Mouse (Mus musculus): ENCODE results near the gene Cpm.

Cpm gene

GRCm38 (mm10) chr10:117688204-117689151 lies 59.2 kb downstream of the Cpm start:
- peak; percentile 72 for DNase-seq (ENCODE audit: low read depth)

- no peak for DNase-seq (ENCODE audit: low read depth)
These were observed 60.2 kb downstream of the Cpm start for GRCm38 (mm10) chr10:117689297-117690100.

- no peak for DNase-seq (ENCODE audit: low read depth)
These were observed 60.7 kb downstream of the Cpm start for GRCm38 (mm10) chr10:117690101-117690352.

GRCm38 (mm10) chr10:117690770-117691296 lies 61.5 kb downstream of the Cpm start:
- no peak for DNase-seq (ENCODE audit: low read depth)

GRCm38 (mm10) chr10:117691389-117691968 lies 62.2 kb downstream of the Cpm start:
- no peak for DNase-seq (ENCODE audit: low read depth)

GRCm38 (mm10) chr10:117692173-117692572 lies 62.9 kb downstream of the Cpm start:
- no peak for DNase-seq (ENCODE audit: low read depth)

GRCm38 (mm10) chr10:117692953-117693352 lies 63.7 kb downstream of the Cpm start:
- no peak for DNase-seq (ENCODE audit: low read depth)

GRCm38 (mm10) chr10:117694255-117694953 lies 65.1 kb downstream of the Cpm start:
- DNase-seq (ENCODE audit: low read depth): no peak

- DNase-seq (ENCODE audit: low read depth): no peak
These were observed 65.7 kb downstream of the Cpm start for GRCm38 (mm10) chr10:117695027-117695426.

GRCm38 (mm10) chr10:117695605-117696004 lies 66.3 kb downstream of the Cpm start:
- DNase-seq (ENCODE audit: low read depth): no peak

GRCm38 (mm10) chr10:117696021-117696826 lies 66.9 kb downstream of the Cpm start:
- DNase-seq (ENCODE audit: low read depth): no peak

GRCm38 (mm10) chr10:117696827-117697560 lies 67.7 kb downstream of the Cpm start:
- DNase-seq (ENCODE audit: low read depth): no peak

GRCm38 (mm10) chr10:117697561-117698115 lies 68.3 kb downstream of the Cpm start:
- no peak for DNase-seq (ENCODE audit: low read depth)

GRCm38 (mm10) chr10:117698313-117699138 lies 69.2 kb downstream of the Cpm start:
- no peak for DNase-seq (ENCODE audit: low read depth)

- DNase-seq (ENCODE audit: low read depth): no peak
These were observed 70.6 kb downstream of the Cpm start for GRCm38 (mm10) chr10:117699914-117700313.

- DNase-seq (ENCODE audit: low read depth): no peak
These were observed 71.2 kb downstream of the Cpm start for GRCm38 (mm10) chr10:117700450-117700849.

GRCm38 (mm10) chr10:117701034-117701829 lies 71.9 kb downstream of the Cpm start:
- DNase-seq (ENCODE audit: low read depth): no peak
